Mouse (Mus musculus): ENCODE measurements around the gene Pigz. TPM values are rescaled to one million over a fixed set of nuclear protein-coding genes. Genes with fewer than 3 reads are reported as not detected.

The Pigz gene
- total and polyA plus RNA-seq, 2 experiments from 2014 or later: 0.87 TPM; not detected in 1

GRCm38 (mm10) chr16:31992039-31992438 is 58.4 kb downstream of the Pigz start:
- ATAC-seq (ENCODE audit: insufficient read depth, low read depth): no peak
- H3K9me3 ChIP-seq (replicated peaks; ENCODE audit: control insufficient read depth, low read length): no peaks in the 10 kb centered on the region
- WGBS: 53% methylated on average over 1 of the region's 1 CpGs

GRCm38 (mm10) chr16:31993195-31993594 is 59.5 kb downstream of the Pigz start:
- DNase-seq (ENCODE audit: low spot score): no peak
- ATAC-seq (ENCODE audit: insufficient read depth, low read depth): no peak
- no peak overlapping the region for H3K4me2 ChIP-seq (ENCODE audit: low read depth, low read length)

More at GRCm38 (mm10) chr16:31992039-31992438, 58.4 kb downstream of the Pigz start:
- Histone ChIP-seq H3K36me3 (replicated peaks; ENCODE audit: control insufficient read depth, insufficient read depth, low read length) (peaks cover 25% of the 10 kb centered on the region), H3K4me1 (ENCODE audit: control insufficient read depth, insufficient read depth) (no peaks in the 10 kb centered on the region), H3K4me2 (ENCODE audit: low read depth, low read length) (no peak overlapping the region), H3K4me3 (ENCODE audit: low read depth, low read length) (no peak overlapping the region), H3K9ac (replicated peaks; ENCODE audit: low read depth, low read length) (no peak overlapping the region), H3K27ac (ENCODE audit: low read depth) (no peak overlapping the region), H3K27me3 (ENCODE audit: control insufficient read depth, insufficient read depth, low read length) (no peaks in the 10 kb centered on the region)
- DNase-seq (ENCODE audit: low spot score): no peak
- no peak for TF ChIP-seq EP300 (IDR thresholded peaks at IDR 0.05; ENCODE audit: low read depth)
- TF ChIP-seq CTCF (IDR thresholded peaks at IDR 0.05; ENCODE audit: low read depth): no peak

DNA sequence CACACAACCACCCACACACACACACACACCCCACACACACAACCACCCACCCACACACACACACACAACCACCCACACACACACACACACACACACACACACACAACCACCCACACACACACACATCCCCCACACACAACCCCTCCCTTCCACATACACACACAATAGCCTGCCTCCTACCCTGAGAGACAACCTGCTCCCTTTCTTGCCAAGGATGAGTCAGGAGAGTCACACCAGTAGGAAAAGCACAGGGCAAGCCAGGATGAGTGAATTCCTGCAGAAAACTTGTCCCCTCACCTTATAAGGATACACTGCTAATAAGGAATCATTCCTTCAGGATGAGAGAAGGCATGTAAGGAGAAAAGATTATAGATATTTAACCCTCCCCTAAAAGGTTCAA is 60.3 kb downstream of the Pigz start:
- no peaks in the 10 kb centered on the region for H3K27me3 ChIP-seq (ENCODE audit: control insufficient read depth, insufficient read depth, low read length)
- ATAC-seq (ENCODE audit: insufficient read depth, low read depth) (no peak), DNase-seq (ENCODE audit: low spot score) (no peak)
- H3K36me3 ChIP-seq (replicated peaks; ENCODE audit: control insufficient read depth, insufficient read depth, low read length): peaks cover 21% of the 10 kb centered on the region
- H3K4me1 ChIP-seq (ENCODE audit: control insufficient read depth, insufficient read depth): no peaks in the 10 kb centered on the region
- no peaks in the 10 kb centered on the region for H3K9me3 ChIP-seq (replicated peaks; ENCODE audit: control insufficient read depth, low read length)
- no peak overlapping the region for H3K27ac ChIP-seq (ENCODE audit: low read depth)
- H3K4me3 ChIP-seq (ENCODE audit: low read depth, low read length): no peak overlapping the region
- TF ChIP-seq CTCF (IDR thresholded peaks at IDR 0.05; ENCODE audit: low read depth) (no peak), EP300 (IDR thresholded peaks at IDR 0.05; ENCODE audit: low read depth) (no peak)
- no peak overlapping the region for H3K9ac ChIP-seq (replicated peaks; ENCODE audit: low read depth, low read length)
- no peak overlapping the region for H3K4me2 ChIP-seq (ENCODE audit: low read depth, low read length)

More at GRCm38 (mm10) chr16:31993195-31993594, 59.5 kb downstream of the Pigz start:
- H3K9ac ChIP-seq (replicated peaks; ENCODE audit: low read depth, low read length): no peak overlapping the region
- 95% methylated on average over 4 of the region's 4 CpGs for WGBS
- no peak overlapping the region for H3K27ac ChIP-seq (ENCODE audit: low read depth)
- H3K36me3 ChIP-seq (replicated peaks; ENCODE audit: control insufficient read depth, insufficient read depth, low read length): peaks cover 23% of the 10 kb centered on the region
- H3K27me3 ChIP-seq (ENCODE audit: control insufficient read depth, insufficient read depth, low read length): no peaks in the 10 kb centered on the region
- TF ChIP-seq EP300 (IDR thresholded peaks at IDR 0.05; ENCODE audit: low read depth) (no peak), CTCF (IDR thresholded peaks at IDR 0.05; ENCODE audit: low read depth) (no peak)
- H3K9me3 ChIP-seq (replicated peaks; ENCODE audit: control insufficient read depth, low read length): no peaks in the 10 kb centered on the region
- H3K4me1 ChIP-seq (ENCODE audit: control insufficient read depth, insufficient read depth): no peaks in the 10 kb centered on the region
- H3K4me3 ChIP-seq (ENCODE audit: low read depth, low read length): no peak overlapping the region

Small RNAs within 50 kb of the gene (microRNA-seq; reads per million reads assigned to microRNA genes)
- not detected for gene Gm26269

Other genes starting within 250 kb of the Pigz start
- gene Meltf, start 55.0 kb upstream of the Pigz start, total RNA-seq (2014; rRNA removed; ENCODE audit: low replicate concordance): 0.04 TPM in 1 of 2 replicates, not detected in the other
- not detected in 2 replicates for gene Meltf, start 55.0 kb upstream of the Pigz start, polyA plus RNA-seq (2015; fragmentation: Nextera tagmentation; extraction: Ambion mirVana)
- 141 and 171 TPM in 2 replicates for gene 0610012G03Rik, start 14.6 kb downstream of the Pigz start, total RNA-seq (2014; rRNA removed; ENCODE audit: low replicate concordance)
- 175 and 190 TPM in 2 replicates for gene 0610012G03Rik, start 14.6 kb downstream of the Pigz start, polyA plus RNA-seq (2015; fragmentation: Nextera tagmentation; extraction: Ambion mirVana)
- 9.9 and 12.0 TPM in 2 replicates for gene Ncbp2, start 14.7 kb downstream of the Pigz start, total RNA-seq (2014; rRNA removed; ENCODE audit: low replicate concordance)
- 42.1 and 48.0 TPM in 2 replicates for gene Ncbp2, start 14.7 kb downstream of the Pigz start, polyA plus RNA-seq (2015; fragmentation: Nextera tagmentation; extraction: Ambion mirVana)
- gene Senp5, start 69.4 kb downstream of the Pigz start, total RNA-seq (2014; rRNA removed; ENCODE audit: low replicate concordance): 10.5 and 16.6 TPM in 2 replicates
- 5.6 and 6.1 TPM in 2 replicates for gene Senp5, start 69.4 kb downstream of the Pigz start, polyA plus RNA-seq (2015; fragmentation: Nextera tagmentation; extraction: Ambion mirVana)
- gene Pak2, start 145.5 kb downstream of the Pigz start, total RNA-seq (2014; rRNA removed; ENCODE audit: low replicate concordance): 21.3 and 25.8 TPM in 2 replicates
- gene Pak2, start 145.5 kb downstream of the Pigz start, polyA plus RNA-seq (2015; fragmentation: Nextera tagmentation; extraction: Ambion mirVana): 16.3 and 19.1 TPM in 2 replicates
- 35.8 and 44.9 TPM in 2 replicates for gene Pigx, start 165.9 kb downstream of the Pigz start, total RNA-seq (2014; rRNA removed; ENCODE audit: low replicate concordance)
- gene Pigx, start 165.9 kb downstream of the Pigz start, polyA plus RNA-seq (2015; fragmentation: Nextera tagmentation; extraction: Ambion mirVana): 61.0 and 63.7 TPM in 2 replicates
- gene Cep19, start 165.9 kb downstream of the Pigz start, total RNA-seq (2014; rRNA removed; ENCODE audit: low replicate concordance): 4.2 and 12.1 TPM in 2 replicates
- 19.6 and 20.1 TPM in 2 replicates for gene Cep19, start 165.9 kb downstream of the Pigz start, polyA plus RNA-seq (2015; fragmentation: Nextera tagmentation; extraction: Ambion mirVana)
- 13.4 and 16.6 TPM in 2 replicates for gene Nrros, start 231.7 kb downstream of the Pigz start, total RNA-seq (2014; rRNA removed; ENCODE audit: low replicate concordance)
- 6.1 and 6.8 TPM in 2 replicates for gene Nrros, start 231.7 kb downstream of the Pigz start, polyA plus RNA-seq (2015; fragmentation: Nextera tagmentation; extraction: Ambion mirVana)
- gene Bex6, start 246.0 kb downstream of the Pigz start, total RNA-seq (2014; rRNA removed; ENCODE audit: low replicate concordance): not detected in 2 replicates
- gene Bex6, start 246.0 kb downstream of the Pigz start, polyA plus RNA-seq (2015; fragmentation: Nextera tagmentation; extraction: Ambion mirVana): not detected in 2 replicates

Measured in heart, postnatal 0 days (tissue).